8 mouse cellular contexts compared by ENCODE assay signal in the genomic region with DNA sequence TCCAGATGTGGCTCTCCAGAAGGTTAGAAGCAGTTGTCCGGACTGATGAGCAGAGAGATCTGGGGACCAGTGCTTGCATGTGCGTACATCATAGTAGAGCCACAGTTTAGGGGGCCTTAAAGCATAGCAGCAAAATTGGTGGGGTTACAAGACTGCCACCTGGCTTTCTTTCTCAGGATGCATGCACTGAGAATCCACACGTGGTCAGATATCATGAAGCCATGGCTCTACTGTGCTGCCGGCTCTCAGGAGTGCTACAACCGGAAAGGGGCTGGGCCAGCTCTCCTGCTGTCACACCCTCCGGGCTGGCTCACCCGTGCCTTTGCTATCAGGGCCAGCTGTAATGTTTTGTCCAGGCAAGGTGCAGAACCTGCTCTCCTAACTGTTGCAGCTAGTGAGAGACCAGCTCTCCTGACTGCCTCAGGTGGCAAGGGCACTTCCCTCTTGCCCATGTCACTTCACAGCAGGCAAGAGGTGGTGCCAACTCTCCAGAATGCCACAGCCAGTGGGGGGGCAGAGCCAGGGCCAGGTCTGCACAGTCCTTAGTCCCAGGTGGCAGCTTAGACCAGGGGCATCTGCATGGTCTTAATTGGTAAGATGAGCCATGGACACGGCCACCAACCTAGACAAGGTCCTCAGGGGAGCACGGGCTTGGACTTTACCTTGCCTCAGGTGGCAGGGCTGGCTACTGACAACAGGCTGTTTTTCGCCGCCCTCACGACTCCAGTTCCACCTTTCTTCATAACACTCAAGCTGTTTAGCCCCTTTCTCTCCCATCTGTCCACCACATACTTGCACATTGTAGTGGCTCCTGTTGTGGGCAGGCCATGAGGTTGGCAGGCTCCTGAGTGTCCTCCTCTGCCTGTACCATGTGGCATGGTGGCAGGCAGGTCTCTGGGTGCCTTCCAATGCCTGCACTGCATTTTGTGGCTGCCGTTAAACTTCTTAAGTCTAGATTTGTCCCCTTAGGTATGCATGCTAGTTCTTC.
A peak's percentile ranks its signal among the peaks of the same experiment; 100 is the strongest.
DNase-seq lines count a peak whose midpoint lies in the region.

No protein-coding gene starts in this region.

- DNase-seq in embryo, embryonic 10 days (ENCODE audit: low spot score): peak; percentile 51
- no peak for DNase-seq in embryo, embryonic 9.5 days (ENCODE audit: extremely low spot score)
- DNase-seq in 416B (ENCODE audit: low read depth) (peak; percentile 62), MN1 (ENCODE audit: low spot score) (no peak)
- DNase-seq in cerebellum, postnatal 25 days: peak; percentile 90
- DNase-seq in kidney, adult 9 months: peak; percentile 20
- peak; percentile 44 for DNase-seq in lung, postnatal 25 days (ENCODE audit: low spot score)
- DNase-seq in right cerebral cortex, postnatal 4 days: no peak

Comparison
In these comparisons a context has a peak if more than half of its experiments do, and no peak if none do; other contexts are left out.
1. DNase-seq: peak in embryo, embryonic 10 days (single experiment), 416B (single experiment), cerebellum, postnatal 25 days (2 of 2), kidney, adult 9 months (single experiment) and lung, postnatal 25 days (single experiment); none in embryo, embryonic 9.5 days (single experiment), right cerebral cortex, postnatal 4 days (single experiment) and MN1 (single experiment).